Mouse (Mus musculus) right cerebral cortex, postnatal 14 days (tissue): Measurements from ENCODE around the gene Grifin.
A peak's percentile ranks its signal among the peaks of the same experiment; 100 is the strongest.

Experiments
- DNase-seq: peaks from one replicate; pipeline ENCODE4 v3.0.0; 2022

Gene Grifin

DNA sequence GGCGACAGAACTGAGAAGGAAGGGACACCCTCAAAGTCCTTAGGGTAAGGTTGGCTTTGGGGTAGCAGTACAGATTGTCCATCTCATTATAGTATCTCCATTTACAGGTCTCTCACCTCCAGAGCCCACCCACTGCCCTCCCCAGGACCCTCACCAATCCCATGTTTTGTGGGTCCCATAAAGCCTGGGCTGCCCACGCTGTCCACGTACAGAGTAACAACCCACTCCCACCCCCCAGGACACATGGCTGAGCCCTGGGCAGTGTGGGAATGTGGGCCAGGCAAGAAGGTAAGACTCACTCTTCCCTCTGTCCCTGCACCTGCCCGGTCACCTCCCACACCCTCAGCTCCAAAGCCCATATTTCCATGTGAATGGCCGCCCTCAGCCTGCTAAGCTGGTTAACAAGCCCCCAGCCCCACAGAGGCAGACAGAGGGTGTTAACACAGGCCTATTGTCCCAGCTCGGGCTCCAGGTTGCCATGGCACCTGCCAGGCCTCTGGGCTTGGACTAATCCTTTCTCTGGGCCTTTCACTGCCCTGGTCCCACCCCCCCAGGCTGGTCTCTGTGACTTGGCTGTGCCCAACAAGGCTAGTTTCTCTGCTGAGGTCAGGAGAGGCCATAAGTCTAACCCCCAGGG, 19.0 kb upstream of the Grifin start:
- DNase-seq, result no peak

DNA sequence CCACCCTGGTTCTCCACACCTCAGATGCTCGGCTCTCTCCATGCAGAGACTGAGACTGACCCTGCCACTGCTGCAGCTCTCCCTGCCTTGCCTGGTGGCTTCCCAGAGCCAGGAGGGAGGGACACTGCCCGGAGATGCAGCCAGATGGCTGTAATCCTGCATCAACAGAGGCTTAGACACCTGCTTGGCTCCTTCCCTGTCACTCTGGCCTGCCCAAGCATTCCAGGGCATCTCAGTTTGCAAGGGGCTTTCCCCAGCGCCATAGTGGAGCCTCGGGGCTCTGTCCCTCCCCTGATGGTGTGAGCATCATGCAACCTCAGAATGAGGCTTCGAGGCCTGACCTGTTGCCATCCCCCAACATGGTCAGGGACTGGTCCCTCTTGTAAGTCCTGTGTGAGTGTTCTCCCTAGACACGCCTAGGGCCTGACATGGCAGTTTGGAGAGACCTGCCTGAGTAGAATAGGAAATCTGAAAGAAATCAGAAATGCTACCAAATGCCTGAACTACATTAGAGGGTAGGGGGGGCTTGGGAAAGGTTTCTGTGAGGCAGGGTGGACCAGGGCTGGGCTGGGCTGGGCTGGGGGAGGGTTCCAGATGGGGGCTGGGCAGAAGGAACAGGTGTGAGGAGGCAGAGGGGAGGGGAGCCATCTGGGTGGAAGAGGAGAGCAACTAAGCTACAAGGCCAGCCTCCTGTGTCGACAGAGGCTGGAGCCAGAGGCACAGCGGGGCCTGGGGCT, 18.3 kb upstream of the Grifin start:
- no peak for DNase-seq

DNA sequence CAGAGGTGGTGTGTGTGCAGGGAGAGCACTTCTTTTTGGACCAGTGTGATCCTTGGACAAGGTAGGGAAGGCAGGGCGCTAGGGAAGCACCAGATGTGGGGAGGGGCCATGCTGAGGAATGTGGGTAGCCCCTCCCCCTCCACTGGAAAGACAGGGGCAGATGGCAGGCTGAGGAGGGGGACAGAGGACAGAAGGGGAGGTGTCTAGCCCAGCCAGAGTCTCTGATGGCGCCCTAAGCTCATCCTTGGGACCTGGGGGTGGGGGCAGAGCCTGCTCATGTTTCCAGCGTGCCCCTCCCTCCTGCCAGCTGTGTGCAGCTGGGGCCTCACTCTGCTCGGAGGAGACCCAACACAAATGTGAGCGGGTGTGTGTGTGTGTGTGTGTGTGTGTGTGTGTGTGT, 16.7 kb upstream of the Grifin start:
- DNase-seq, result no peak

DNA sequence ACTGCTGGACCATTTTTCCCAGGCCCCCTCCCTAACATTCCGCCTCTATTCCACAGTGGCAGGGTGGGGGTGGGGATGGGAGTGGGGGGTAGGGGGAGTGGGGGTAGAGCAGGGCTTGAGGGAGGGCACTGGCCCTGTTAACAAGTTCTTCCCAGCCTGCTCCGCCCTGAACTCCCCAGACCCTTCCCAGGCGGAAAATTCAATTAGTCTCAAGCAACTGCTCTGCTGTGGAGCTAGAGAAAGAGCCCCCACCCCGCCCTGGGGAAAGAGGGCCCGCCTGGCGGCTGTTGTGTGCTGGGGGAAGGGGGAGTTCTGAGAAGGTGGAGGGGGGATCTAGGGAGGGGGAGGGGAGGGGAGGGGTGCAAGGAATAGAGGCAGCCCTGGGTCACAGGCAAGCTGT, 14.9 kb upstream of the Grifin start:
- DNase-seq, result no peak

DNA sequence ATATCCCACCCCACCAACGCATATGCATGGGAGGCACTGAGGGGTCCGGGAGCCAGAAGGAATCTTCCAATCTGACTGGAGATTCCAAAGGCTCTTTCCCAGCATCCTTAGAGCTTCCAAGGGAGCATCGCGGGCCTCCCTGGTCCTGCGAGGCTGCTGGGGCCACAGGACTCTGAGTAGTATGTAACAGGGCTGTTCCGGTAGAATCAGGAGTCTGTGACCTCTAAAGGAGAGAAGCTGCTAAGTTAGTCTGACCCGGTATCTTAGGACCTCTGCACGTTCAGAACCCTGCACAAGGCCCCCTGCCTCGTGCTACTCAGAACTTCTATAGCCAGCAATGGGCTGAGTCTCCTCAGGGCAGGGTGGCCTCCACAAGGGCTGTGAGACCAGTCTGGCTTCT, 14.3 kb upstream of the Grifin start:
- no peak for DNase-seq

DNA sequence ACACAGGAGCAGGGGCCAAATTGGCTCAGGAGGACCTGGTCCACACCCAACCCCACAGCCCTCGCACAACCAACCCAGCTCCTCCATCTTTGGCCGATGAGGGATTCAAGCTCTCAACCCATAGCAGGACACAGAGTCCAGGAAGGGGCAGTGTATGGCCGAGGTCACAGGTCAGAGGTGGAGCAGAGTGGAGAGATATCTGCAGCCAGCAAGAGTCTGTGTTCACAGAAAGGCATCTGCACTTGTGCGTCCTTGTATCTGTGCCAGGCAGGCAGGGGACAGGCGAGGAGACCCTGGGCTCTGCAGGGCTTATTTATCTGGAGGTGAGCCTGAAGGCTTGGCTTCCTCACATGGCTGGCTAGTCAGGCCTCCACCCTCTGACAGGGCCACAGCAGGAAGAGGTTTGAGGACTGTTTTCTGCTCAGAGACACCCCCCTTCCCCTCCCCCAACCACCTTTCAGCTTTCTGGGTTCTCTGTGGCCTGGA, 10.6 kb upstream of the Grifin start:
- no peak for DNase-seq

DNA sequence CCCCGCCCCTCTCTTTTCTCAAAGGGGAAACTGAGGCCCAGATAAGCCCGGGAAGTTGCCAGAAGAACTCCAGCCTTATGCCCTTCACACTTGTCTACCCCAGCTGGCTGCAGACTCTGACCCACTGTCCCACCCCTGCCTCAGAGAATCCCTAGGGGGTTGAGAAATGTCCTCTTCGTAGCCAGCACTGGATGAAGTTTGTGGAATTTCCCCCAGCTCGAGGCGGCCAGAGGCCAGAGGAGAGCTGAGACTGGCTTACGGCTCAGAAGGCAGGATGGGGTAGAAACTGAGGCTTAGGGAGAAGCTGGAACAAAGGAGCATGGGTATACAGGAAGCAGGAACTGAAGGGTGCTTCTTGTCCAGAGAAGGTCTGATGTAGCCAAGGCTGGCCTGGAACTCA, 7.7 kb upstream of the Grifin start:
- DNase-seq, result no peak

DNA sequence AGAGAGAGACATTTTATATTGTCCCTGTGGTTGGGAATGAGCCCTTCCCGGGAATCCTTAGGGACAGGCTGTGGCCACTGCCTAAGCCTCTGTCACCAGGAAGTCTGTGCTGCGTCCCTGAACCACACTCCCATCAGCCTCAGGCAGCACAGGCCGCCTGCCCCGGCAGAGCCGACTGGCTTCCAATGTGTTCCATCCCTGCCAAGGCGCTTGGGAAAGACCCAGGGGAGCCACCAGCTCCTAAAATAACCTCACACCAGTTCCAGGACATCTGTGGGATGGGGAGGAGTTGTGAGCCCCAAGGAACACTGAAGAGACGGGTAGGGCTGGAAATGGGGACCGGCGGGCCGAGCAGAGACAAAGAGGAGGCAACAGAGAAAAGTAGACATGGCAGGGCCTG, 6.8 kb upstream of the Grifin start:
- DNase-seq, result no peak

DNA sequence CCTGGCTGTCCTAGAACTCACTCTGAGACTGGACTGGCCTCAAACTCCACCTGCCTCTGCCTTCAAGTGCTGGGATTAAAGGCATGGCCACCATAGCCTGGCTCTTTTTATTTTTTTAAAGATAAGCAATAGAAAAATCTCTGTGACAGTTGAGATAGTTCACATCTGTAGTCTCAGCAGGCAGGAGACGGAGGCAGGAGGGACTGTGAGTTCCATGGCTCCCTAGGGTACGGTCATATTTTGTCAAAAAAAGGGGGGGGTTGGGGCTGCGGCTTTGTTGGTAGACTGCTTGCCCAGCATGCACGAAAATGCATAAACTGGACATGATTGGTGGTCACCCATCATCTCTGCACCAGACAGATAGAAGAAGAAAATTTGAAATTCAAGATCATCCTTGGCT, 6.3 kb upstream of the Grifin start:
- DNase-seq, result no peak

DNA sequence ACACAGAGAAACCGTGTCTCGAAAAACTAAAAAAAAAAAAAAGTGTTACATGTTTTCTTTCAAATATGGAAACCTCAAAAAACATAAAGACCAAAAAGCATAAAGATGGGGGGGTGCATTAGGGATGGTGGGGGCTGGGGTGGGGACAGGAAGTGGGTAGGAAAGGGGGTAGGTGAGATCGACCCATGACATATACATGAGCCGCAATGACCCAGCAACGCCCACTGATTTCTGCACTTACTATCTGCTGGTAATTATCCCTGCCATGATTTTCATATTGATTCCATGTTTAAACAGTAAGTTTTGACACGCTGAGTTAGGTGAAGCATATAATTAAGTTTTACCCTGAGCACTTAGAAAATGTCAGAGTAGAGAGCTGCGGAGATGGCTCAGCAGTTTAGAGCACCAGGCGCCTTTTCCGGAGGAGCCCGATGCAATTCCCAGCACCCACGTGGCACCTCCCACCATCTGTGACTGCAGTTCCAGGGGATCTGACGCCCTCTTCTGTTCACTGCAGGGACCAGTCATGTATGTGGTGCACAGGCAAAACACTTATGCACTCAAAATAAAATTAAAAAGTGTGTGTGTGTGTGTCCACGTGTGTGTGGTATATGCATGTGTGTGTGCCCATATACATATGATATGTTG, 5.5 kb upstream of the Grifin start:
- DNase-seq, result no peak

DNA sequence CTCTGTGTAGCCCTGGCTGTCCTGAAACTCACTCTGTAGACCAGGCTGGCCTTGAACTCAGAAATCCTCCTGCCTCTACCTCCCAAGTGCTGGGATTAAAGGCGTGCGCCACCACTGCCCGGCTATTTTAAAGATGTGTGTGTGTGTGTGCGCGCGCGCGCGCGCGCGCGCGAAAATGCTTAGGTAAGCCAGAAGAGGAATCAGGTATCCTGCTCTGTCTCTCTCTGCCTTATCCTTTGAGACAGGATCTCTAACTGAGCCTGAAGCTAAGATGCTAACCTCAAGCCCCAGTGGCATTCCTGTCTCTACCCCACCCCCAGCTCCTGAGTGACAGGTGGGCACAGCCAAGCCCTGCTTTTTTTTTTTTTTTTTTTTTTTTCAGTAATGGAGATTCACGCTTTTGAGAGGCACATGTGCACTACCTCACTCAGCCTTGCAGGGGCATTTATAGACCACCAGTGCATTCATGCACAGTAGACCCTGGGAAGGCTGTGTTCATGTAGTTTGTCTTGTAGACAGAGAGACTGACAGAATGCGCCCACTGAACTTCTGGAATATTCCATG, 4.2 kb upstream of the Grifin start:
- DNase-seq, result no peak

DNA sequence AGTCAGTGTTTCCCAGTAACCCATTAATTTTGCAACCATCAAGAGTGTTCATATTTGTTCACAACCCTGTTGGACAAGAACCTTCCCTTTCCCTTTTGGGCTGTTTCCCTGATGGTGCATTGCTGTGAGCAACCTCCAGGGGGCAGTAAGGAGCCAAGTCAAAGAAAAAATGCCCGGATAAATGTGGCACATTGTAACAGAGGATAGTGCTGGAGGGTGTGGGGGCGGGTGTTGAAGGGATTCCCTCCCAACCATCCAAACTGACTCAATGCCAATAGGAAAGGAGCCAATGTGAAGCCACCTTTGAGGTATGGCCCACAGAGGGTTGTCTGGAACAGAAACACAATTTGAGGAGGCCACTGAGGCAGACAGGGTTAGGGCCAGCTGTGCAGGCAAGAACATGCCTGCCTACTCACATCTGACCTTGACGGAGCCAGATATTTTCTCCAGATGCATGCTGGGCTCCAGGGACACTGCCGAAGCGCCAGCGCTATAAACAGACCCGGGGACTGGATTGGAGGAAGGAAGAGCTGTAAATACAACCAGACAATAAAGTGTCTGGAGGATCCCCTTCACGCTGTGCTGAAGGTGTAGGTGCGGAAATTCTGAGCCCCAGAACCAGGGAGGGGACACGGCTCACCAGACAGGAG, 3.6 kb upstream of the Grifin start:
- peak; percentile 63 for DNase-seq

DNA sequence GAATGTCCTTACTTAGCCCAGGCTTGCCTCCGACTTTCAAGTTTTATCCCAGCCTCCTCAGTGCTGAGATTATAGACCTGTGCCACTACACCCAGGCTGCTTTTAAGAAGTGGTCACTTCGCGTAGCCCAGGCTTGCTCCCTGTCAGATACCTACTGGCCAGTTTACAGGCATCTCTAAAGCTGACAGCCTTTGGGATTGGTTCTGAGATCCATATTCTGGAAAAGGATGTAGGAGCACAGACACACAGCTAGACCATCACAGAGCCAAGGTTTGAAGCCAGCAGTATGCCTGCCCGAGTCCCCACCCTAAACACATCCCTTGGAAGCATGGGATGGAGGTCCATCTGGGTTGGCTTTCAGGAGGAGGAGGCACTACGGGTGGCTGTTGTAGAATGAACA, 2.9 kb upstream of the Grifin start:
- DNase-seq, result no peak

DNA sequence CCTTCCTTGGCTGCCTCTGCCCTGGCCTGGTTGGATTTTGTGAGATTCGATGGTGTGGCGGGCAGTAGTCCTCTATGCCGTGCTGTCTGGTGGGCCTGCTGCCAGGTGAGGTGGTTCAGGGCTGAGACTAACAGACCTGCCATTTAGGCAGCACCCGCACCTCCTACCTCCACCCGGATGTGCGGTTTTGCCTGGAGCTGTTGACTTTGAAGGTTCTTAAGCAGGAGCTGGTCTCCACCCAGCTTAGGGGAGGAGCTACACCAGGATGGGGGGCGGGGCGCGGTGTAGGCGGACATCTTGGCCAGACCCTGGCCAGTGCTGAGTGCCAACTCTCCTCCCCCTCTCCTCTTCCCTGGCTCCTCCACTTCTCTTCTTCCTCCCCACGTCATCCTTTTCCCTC, 2.5 kb upstream of the Grifin start:
- DNase-seq, result peak; percentile 53

DNA sequence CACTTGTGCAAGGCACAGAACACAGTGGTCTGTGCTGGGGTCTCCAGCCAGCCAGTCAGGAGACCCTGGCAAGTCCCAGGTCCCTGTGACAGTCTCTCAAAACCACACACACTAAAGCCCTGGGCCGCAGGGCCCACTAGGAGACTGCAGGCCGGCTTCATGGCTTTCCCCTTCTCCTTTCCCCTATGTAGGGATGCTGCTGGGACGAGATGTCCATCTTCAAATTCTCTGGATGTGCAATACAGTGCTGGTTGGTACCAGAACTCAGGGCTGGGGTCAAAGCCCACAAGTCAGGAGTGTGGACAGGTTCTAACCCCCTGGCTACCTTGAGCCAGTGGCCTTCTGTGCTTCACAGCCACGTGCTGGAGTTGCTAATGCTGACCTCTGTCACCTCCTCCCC, 1.4 kb upstream of the Grifin start:
- no peak for DNase-seq

DNA sequence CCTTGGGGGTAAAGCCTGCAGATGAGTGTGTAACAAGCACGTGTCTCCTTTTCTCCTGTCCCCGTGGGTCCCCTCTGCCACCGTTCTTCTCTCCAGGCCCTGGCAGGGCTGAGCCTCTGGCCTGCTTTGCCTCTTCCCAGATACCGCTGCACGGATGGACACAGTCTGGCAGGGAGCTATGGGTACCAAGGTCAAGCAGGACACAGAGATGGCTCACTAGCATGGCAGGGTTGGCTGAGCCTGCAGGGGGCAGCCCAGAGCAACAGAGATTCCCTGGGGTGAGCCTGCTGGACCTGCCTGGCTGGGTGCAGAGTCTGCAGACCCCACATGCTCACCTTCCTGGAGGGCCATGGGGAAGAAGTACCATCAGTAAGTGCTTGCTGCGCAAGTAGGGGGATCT, 985 bp upstream of the Grifin start:
- DNase-seq, result peak; percentile 51

DNA sequence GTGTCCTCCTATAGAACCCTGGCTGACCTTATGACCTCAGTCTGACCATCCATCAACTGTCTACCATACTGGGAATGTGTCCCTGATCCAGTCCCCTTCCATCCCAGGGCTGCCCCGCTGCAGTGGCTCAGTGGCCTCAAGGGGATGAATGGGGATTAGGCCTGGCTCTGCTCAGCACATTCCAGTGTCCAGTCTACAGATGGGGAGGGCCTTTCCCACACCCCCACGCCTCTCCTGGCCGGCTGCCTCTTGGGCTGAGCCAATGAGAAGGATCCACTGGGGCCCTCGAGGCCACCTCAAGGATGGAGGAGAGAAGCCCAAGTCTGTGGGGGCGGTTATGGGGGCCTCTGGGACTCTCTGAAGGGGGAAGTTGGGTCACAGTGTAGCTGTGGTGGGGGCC, 580 bp upstream of the Grifin start:
- DNase-seq, result no peak

DNA sequence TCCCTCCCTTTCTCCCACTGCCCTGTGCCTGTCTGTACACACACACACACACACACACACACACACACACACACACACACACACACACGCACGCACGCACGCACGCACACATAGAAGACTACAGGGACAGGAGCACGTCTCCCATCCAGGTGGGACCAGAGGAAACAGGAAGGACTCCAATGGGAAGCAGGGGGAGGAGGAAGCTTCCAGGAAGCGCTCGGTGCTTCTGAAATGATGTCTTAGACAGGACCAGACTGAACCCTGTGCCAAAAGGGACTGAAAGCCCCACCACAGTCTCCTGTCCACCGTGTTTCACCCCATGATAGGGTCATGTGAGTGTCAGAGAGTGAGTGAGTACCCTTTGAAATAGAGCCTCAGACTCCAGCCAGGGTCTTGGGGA, 2.3 kb downstream of the Grifin start:
- no peak for DNase-seq

DNA sequence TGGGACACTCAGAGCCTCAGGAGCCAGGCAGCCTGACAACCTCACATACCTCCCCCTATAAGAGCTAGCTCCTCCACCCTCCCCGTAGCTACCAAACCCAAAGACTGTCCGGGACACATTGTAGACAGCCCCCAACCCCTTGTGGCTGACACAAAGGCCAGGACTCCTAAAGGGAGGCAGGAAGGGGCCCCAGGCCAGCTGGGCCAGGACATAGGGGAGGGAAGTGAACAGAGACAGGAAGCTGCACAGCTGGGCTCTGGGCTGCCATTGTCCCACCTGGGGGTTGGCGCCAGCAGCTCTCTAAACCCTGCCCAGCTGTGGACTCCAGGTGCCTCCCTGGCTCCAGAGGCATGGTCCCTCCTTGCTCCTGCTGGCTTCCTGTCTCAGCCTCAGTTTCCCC, 8.0 kb downstream of the Grifin start:
- DNase-seq, result no peak

DNA sequence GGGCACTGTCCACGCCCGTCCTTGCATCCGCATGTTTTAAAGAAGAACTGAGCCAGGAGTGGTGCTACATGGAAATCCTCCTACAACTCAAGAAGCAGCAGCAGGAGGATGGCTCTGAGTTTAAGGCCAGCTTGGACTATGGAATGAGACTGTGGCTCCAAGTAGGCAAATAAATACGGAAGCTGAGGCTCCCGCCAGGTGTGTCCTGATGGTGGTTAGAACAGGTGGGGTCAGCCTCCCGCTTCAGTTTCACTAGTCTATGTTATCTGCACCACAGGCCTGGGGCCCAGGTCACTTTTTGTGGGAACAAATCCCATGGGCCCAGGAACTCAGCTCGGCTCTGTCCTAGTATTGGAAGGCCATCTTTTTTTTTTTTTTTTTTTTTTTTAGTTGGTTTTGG, 11.2 kb downstream of the Grifin start:
- no peak for DNase-seq

DNA sequence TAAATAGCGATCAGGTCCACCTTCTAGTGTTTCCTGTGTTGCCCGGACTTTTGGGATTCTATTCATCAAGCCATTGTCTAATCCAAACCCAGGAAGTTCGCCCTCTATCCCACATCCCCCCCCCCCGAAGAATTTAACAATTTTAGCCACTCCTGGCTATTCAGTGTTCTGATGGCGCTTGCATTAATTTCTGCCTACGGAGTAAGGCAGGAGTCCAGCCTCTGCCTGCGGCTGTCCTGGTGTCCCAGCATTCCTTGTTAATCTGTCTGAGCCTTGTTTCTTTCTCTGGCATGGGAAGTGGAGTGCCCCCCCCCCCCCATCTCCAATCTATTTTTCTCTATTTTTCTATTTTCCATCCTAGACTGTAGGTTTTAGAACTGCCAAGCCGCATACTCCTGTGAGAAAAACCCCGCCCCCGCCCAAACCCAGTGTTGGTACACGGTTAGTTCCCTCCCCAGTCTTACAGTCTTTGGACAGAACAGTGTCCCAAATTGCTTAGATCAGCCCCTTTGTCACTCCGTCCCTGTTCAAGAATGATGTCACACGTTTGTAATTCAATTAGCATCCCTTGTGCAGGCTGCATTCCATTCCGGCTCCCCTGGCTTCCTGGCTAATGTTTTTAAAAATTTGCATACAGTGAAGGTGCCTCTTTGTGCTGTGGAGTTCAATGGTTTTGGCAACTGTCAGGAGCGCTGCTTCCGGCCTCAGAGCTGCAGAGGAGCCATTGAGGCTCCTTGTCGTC, 15.4 kb downstream of the Grifin start:
- DNase-seq, result no peak

DNA sequence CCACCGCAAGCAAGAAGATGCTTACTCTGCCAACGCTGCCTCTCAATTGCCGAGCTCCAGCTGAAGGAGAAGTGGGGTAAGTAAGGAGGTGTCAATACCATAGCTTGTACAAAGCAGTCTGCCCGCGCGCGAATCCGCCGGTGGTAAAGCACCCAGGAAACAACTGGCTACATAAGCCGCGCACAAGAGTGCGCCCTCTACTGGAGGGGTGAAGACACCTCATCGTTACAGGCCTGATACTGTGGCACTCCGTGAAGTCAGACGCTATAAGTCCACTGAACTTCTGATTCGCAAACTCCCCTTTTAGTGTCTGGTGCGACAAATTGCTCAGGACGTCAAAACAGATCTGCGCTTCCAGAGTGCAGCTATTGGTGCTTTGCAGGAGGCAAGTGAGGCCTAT, 18.5 kb downstream of the Grifin start:
- DNase-seq, result no peak

DNA sequence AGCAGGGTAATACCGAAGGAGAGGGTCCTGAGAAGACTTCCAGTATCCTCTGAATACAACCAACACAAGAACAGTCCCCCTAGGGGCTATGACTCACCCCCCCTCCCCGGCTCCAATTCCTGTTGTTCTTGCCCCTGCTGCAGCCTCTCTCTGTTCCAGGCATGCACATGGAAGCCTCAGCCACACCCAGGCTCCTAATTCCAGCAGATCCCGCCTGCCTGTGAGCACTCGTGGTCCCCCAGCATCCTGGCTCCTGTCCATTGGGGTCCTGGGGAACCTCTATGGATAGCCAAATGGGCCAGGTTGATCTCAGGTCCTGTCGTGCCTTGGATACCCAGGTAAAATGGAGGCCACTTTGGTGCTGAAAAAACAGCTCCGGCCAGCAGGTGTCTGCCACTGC, 19.2 kb downstream of the Grifin start:
- DNase-seq, result no peak
